Mouse (Mus musculus) A20 (cell line): Measurements from ENCODE around the gene C130050O18Rik.
"Not testable (repeated sequence)": the region's sequence is repeated elsewhere in the genome, so short reads cannot be mapped to it uniquely, and the experiment has no call there.

Source experiments
- DNase-seq: peaks from one replicate; pipeline ENCODE4 v3.0.0-alpha.2; 2011; ENCODE audit warnings: low read depth, low spot score

Gene C130050O18Rik

DNA sequence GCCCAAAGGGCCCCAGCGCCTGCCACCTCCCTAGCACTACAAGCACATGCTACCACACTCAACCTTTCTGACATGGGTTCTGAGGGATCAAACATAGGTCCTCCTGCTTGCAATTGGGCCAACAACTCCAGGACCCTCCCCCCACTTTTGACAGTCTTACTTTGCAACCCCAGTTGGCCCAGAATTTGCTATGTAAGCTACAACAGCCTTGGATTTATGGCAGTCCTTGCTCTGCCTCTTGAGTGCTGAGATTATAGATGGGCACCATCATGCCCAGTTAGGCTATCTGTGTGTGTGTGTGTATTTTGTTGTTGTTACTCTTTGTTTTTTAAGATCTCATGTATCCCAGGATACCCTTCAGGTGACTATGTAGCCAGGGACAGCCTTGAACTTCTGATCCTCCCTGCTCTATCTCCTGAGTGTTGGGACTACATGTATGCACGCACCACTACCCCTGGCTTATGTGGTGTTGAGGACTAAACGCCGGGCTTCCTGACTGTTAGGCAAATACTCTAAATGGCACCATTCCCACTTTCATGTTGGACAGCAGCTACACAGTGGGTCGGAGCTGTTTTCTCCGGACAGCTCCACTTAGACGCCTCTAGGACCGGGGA, 25.2 kb upstream of the C130050O18Rik start:
- no peak for DNase-seq

DNA sequence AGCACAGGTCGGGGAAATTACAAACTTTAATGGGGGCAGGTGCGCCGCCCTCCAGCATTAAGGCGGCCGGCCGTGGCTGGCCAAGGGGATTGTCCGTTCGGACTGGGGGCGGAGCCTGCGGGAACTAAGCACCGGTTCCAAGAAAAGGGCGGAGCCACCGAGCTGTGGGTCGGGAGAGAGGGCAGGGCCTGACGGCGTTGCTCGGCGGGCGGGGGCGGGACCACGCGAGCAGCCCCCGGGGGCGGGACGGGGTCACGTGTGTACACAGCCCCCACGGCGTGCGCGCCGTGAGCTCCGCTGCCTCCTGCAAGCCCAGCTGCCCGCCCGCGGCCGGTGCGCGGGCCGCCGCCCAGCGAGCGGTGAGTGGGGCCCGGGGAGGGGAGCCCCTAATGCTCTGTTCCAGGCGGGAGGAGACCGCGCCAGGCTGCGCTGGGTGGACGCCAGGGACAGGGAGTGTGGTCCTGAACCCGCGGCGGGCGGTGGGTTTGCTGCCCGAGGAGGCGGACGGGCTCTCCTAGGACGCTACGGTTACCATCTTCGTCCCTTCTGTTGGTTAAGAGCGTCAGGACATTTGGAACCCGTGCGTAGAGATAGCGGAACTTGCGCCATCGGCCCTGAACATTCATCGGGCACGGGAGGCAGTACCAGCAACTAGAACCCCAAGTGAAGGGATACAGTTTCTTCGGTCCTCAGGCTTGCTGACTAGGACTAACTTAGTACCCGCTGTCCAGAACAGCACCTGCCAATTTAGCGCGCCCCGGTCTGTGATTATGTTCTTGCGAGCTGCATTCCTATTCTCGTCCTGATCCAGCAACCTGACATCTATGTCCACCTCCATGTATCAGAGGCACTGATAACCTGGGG, 24.5 kb upstream of the C130050O18Rik start:
- DNase-seq, result peak; percentile 78

DNA sequence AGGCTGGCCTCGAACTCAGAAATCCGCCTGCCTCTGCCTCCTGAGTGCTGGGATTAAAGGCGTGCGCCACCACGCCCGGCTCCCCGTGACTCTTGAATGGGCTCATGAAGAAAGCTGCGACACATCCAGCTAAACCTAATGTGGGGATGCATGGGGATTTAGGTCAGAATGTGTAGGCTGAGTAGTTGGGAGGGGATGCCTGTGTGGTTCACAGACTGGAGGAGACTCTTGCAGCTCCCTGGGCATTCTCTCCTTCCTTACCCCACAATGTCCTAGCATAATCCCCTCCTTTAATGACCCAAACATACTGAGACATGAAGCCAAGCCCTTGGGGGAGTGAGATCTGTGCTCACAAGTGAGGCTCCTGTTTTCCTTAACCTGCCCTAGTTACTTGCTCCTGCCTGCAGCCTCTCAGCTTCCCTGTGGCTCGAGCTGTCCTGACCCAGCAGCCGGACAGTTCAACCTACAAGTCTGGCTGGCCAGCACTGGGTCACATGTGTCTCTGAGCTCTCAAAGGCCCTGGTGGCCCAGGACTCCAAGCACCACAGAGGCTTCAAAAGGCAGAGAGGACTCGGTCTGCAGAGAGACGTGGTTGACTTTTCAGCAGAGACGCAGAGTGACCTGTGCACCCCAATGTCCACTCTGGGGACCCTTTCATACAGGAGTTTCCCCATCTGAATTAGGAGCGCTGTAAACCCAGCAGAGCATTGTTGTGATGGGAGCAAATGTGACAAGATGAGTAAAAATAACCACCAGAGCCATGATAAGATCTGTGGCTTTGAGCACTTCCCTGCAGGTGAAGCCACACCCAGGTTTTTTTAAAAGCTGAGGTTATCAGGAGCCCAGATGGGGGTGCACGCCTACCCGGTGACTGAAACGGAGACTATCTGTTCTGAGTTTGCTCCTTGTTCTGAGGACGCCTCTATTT, 23.2 kb upstream of the C130050O18Rik start:
- peak; percentile 65 for DNase-seq

DNA sequence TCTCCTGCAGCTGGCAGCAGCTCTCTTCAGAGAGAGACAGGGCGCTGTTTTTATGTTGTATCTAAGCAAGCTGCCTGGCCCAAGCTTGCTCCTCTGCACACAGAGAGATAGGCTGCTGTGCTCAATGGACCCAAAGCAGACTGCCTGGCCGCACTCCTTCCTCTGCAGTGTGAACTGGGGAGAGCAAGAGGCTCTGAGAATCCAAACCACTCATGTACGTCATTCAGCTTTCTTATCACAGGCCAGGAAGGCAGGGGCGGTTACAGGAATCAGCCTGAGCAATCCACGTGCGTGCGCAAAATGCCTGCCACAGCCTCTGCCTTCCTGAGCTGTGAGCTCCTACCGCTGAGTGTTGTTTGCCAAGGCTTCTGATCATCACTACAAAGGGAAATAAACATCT, 22.3 kb upstream of the C130050O18Rik start:
- DNase-seq, result no peak

DNA sequence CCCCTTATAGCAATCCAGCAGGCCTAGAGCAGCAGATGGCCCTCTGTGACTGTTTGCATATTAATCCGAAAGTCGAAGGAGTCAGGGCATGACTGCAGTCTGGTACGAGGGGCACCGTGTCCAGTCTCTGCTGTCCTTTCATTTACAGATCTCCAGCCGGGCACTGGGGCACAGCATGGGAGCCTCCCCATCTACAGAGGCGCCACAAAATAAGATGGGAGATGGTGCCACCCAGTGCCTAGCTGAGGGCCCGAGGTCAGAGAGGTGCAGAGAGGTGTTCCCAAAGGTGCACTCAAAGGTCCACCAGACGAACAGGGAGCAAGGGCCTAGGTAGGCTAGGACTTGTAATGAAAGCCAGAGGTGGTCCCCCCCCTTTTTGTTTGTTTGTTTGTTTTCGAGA, 21.8 kb upstream of the C130050O18Rik start:
- no peak for DNase-seq

DNA sequence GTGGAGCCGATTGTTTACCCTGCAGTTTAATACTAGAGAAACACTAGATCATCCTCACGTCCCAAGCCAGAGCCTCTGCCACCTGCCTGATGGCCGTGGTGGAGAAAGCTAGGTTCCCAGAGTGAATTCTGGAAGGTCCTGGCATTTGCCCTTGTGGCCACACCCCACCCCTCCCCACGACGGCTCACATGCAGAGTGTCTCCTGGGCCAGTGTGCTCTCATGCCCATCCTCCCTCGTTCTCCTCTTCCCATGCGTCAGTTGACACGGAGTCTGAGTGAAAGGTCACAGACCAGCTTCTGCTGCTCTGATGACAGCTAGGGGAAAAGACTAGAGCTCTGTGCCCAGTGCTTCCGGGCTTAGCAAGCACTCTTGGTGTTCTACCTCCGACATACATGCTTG, 20.5 kb upstream of the C130050O18Rik start:
- DNase-seq, result no peak

DNA sequence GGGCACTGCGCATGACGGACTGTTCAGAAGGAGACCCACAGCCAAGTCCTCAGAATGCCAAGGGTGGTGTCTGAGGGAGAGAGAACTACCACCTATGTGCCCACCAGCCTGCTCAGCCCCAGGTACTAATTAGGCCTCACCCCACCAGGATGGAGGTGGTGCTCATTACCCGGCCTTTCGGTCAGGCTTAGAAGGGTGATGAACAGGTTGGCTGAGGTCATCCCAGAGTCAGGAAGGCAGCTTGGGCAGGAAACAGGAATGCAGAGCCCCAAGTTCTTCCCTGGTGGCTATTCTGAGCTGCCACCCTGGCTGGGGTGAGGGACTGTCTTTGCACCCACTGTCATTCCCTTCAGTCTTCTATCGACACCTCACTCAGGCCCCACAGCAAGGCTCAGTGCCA, 19.0 kb upstream of the C130050O18Rik start:
- no peak for DNase-seq

DNA sequence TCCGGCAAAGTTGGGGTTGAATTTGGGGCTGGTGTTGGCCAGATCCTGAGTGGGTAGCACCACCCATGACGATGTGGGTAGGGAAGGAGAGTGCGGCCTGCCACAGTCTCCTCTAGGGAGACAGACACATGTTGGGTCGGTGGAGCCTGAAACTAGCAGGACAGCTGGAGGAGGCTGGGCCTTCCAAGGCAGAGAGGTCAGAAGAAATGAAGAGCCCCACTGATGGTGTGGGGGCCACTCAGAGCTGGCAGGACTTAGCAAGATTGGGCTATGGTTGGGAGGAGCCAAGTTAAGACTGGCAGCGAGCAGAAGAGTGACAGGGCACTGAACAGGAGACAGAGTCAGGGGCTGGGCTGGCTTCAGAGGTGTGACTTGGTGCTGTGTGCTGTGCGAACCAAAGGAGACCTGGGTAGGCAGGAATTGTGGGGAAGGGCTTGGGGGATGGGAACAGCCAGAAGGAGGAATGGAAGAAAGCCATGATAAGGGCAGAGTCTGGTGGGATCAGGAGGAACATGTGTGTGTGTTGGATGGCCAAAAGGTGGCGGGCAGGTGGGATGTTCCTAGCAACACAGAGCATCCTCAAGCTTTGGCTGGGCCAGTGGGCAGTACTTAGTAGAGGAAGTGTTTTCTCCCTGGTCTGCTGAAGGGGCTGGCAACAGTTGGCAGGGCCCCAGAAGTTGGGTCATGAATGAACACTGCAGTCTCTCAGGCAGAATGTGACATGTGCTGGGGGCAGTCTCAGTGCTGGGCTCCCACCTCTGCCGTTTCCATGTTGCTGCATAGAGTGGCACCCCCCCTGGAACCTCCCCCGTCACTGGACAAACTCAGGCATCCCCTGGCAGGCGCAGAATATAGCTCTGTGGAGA, 17.5 kb upstream of the C130050O18Rik start:
- no peak for DNase-seq

DNA sequence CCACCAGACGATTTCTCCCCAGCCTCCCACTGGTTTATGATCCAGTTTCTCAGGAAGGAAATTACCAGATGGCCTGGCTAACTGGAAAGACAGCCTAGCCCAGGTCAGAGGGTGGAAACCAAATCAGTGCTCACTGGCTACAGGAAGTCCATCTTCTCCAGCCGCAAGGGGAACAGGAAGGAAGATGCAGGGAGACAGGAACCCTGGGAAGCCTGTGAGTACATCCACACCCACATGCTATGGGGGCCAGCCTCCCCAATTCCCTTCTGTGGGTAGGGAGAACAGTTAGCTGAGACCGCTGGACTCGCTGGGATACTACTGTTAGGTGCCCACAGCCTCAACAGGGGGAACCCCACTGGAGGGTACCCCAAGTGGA, 16.9 kb upstream of the C130050O18Rik start:
- no peak for DNase-seq

DNA sequence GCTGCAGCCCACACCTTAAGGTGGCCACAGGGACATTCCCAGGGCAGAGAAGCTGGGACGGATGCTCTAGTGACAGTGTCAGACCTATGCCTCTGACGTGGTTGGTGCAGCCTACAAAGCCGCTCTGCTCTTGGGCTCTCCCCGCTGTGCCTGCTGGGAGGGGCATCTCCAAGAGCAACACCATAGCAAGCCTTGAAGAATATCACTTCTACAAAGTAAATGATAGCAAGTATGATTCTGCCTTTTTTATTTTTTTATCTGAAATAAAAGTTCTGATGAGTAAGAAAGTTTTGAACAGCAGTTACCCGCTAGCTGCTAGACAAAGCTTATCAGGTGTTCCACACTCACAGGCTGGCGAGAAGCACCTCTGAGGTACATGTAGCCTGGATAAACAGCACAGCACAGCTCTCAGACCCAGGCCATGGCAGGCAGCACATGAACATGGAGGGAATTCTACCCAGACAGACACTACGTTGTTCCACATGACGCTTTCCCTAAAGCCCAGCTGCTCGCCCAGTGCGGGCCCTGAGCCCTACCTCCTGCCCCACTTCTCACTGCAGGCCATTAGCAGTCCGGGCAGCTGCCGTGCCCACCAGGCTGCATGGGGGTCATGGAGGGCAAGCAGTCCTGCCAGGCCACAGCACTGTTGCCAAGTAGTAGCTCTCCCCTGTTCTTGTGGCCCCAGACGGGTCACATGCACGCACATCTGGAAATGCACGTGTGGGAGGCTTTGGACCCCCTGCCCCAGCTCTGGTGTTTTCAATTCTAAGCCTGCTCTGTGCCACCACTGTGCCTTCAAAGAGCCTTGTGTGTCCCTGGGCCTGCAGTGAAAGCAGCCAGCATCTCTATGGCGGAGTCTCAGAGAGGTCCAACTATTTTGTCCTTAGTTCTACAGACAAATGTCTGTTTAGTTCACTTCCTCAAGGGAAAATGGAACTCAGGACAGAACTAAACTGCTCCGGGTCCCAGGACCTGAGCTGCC, 16.1 kb upstream of the C130050O18Rik start:
- no peak for DNase-seq

DNA sequence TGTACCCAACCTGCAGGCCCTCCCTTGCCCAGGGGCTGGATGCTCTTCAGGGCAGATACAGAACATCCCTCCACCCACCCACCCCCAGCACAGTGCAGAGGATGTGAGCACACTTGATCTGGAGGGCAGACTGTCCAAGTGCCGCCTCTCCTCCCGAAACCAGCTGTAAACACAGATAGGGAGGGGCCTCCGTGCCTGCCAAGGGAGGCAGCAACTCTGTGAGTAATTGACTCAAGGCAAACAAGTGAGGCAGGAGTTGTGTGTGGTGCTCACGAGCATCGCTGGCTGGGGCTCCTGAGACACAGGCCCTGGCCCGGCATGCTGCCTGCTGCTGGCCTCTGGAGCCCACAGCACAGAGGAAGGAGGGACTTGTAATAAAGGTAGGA, 15.4 kb upstream of the C130050O18Rik start:
- no peak for DNase-seq

DNA sequence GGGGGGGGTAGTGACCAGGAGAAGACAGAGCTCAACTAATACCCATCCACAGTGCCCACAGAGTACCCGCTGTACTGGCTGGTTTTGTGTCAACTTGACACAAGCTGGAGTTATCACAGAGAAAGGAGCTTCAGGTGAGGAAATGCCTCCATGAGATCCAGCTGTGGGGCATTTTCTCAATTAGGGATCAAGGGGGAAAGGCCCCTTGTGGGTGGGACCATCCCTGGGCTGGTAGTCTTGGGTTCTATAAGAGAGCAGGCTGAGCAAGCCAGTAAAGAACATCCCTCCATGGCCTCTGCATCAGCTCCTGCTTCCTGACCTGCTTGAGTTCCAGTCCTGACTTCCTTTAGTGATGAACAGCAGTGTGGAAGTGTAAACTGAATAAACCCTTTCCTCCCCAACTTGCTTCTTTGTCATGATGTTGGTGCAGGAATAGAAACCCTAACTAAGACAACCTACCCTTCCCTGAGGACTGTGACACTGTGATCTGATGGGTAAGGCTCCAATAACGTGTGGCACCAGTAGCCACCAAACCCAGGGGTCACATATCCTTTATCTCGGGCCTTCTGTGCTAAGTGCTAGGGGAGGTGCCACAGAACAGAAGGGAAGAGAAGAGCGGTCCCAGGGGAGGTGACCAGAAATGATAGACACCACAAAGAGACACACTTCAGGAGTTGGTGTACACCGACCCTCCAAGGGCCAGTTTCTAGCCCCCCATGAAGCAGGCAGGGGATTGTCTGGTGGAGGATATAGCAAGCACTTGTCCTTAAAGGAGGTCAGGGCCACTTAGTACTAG, 14.6 kb upstream of the C130050O18Rik start:
- not testable (repeated sequence) for DNase-seq

DNA sequence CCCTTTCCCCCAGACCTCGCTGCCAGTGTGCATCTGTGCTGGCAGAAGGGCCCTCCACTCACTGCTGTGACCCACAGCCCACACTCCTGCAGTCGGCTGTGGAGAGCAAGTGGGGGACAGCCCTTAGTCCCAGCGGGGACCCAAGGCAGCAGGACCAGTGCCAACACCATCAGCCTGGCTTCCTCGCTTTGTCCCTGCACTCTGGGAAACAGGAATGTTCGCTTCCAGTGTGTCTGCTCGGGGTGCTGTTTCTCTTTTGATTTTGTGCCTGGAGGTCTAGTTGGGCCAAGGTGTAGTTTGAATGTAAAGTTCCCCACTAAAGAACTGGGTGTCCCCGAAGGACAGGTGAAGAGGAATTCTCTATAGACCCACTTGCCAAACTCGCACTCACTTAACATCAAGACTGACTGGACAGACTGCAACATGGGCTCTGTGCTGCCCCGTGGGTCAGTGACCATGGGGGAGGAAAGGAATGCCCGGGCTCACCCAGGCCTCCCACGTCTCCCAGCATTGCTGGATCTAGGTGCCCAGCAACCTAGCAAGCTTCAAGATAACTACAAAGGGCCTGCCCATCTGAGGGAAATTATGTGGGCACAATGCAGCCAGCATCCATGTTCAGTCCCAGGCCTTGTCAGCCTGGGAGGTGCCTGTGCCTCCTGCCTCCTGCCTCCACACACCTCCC, 13.6 kb upstream of the C130050O18Rik start:
- DNase-seq, result no peak

DNA sequence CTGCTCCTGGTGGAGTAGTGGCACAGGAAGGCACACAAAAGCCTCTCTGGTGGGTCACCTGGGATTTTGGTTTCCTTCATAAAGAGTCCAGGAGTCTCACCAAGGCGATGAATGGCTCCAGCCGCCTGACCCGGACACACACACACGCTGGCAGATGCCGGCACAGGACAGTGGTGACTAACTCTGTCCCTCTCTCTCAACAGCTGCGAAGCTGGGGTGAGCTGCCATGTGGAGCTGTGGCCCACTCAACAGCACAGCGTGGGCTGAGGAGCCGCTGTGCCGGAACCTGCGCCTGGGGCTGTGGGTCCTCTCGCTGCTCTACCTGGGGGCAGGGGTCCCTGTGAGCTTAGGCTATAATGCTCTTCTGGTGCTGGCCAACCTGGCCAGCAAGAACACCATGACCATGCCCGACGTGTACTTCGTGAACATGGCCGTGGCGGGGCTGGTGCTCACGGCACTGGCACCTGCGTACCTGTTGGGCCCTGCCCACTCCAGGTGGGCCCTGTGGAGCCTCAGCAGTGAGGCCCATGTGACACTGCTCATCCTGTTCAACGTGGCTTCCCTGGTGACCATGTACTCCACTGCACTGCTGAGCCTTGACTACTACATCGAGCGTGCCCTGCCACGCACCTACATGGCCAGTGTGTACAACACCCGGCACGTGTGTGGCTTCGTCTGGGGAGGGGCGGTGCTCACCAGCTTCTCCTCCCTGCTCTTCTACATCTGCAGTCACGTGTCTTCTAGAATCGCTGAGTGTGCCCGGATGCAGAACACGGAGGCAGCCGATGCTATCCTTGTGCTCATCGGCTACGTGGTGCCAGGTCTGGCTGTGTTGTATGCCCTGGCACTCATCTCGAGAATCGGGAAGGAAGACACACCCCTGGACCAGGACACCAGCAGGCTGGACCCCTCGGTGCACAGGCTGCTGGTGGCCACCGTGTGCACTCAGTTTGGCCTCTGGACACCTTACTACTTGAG, 12.6 kb upstream of the C130050O18Rik start:
- no peak for DNase-seq

DNA sequence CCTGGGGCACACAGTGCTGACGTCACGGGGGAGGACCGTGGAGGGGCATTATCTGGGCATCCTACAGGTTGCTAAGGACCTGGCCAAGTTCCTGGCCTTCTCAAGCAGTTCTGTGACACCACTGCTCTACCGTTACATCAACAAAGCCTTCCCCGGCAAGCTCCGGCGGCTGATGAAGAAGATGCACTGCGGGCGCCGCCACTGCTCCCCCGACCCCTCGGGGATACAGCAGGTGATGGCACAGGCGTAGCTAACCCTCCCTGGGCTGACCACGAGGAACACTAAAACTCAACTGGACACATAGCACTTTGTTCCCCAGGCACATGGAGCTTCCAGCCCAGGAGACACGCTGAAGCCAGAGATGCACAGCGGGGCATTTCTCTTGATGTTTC, 11.9 kb upstream of the C130050O18Rik start:
- DNase-seq, result no peak

DNA sequence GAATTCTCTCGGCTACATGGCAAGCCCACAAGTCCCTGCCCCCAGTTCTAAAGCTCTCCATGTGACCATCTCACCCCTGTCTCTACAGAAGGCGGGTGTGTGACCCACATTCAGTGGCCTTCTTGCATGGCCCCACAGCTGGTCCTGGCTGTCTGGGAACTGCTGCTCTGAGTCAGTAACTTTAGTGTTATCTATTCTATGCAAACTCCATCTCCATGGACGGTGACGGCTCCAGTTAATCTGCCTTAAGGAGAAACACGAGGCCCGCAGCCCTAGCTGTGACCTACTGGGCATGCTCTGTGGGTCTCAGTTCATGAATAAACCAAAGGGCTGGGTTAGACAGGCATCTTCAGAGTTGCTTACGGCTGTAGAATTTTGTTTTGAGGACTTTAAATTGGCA, 10.7 kb upstream of the C130050O18Rik start:
- DNase-seq, result no peak

DNA sequence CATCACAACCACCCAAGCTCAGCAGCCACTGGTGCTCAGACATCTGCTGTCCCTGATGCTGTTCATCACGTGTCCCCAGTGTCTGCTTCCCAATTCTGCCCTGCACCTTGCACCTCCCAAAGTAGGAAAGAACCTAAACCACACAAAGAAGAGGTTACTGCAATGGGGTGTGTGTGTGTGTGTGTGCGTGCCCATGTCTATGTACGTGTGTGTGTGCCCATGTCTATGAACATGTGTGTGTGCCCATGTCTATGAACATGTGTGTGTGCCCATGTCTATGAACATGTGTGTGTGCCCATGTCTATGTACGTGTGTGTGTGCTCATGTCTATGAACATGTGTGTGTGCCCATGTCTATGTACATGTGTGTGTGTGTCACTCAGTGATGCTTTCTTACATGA, 9.6 kb upstream of the C130050O18Rik start:
- no peak for DNase-seq
